Mouse (Mus musculus): ENCODE measurements around the gene Rabgap1l. TPM values are rescaled to one million over a fixed set of nuclear protein-coding genes. Genes with fewer than 3 reads are reported as not detected.

The Rabgap1l gene
- polyA plus RNA-seq, 1 experiment from 2014 or later = 41.7 TPM

- Histone ChIP-seq H3K4me1 (replicated peaks; ENCODE audit: control insufficient read depth, insufficient read depth, low read length) (no peaks in the 10 kb centered on the region), H3K4me2 (replicated peaks) (no peak overlapping the region), H3K4me3 (replicated peaks; ENCODE audit: low read length) (no peak overlapping the region), H3K9ac (no peak overlapping the region), H3K9me3 (ENCODE audit: control insufficient read depth, low read length) (no peaks in the 10 kb centered on the region), H3K27ac (no peak overlapping the region), H3K36me3 (replicated peaks; ENCODE audit: control insufficient read depth, insufficient read depth) (0 out of 2 replicates have a peak, but pooled peaks cover 4% of the 10 kb centered on the region), H3K27me3 (ENCODE audit: control insufficient read depth, insufficient read depth, low read length) (no peaks in the 10 kb centered on the region)
- WGBS = 97% methylated on average over 2 of the region's 2 CpGs
- ATAC-seq (ENCODE audit: low FRiP score) = no peak
- DNase-seq (ENCODE audit: low spot score) = no peak
These were observed 555.0 kb downstream of the Rabgap1l start for GRCm38 (mm10) chr1:160237981-160238380.

GRCm38 (mm10) chr1:160233921-160234320, 559.1 kb downstream of the Rabgap1l start:
- Histone ChIP-seq H3K27ac (no peak overlapping the region), H3K4me2 (replicated peaks) (no peak overlapping the region), H3K4me3 (replicated peaks; ENCODE audit: low read length) (no peak overlapping the region), H3K4me1 (replicated peaks; ENCODE audit: control insufficient read depth, insufficient read depth, low read length) (no peaks in the 10 kb centered on the region), H3K27me3 (ENCODE audit: control insufficient read depth, insufficient read depth, low read length) (no peaks in the 10 kb centered on the region), H3K36me3 (replicated peaks; ENCODE audit: control insufficient read depth, insufficient read depth) (0 out of 2 replicates have a peak, but pooled peaks cover 4% of the 10 kb centered on the region), H3K9ac (no peak overlapping the region), H3K9me3 (ENCODE audit: control insufficient read depth, low read length) (no peaks in the 10 kb centered on the region)
- no peak for DNase-seq (ENCODE audit: low spot score)
- ATAC-seq (ENCODE audit: low FRiP score) = no peak

GRCm38 (mm10) chr1:160232113-160232512, 560.9 kb downstream of the Rabgap1l start:
- no peak overlapping the region for H3K4me2 ChIP-seq (replicated peaks)
- DNase-seq (ENCODE audit: low spot score) = no peak
- H3K4me1 ChIP-seq (replicated peaks; ENCODE audit: control insufficient read depth, insufficient read depth, low read length) = no peaks in the 10 kb centered on the region
- H3K9me3 ChIP-seq (ENCODE audit: control insufficient read depth, low read length) = no peaks in the 10 kb centered on the region
- no peak overlapping the region for H3K9ac ChIP-seq
- no peak overlapping the region for H3K4me3 ChIP-seq (replicated peaks; ENCODE audit: low read length)
- 0 out of 2 replicates have a peak, but pooled peaks cover 4% of the 10 kb centered on the region for H3K36me3 ChIP-seq (replicated peaks; ENCODE audit: control insufficient read depth, insufficient read depth)
- no peak overlapping the region for H3K27ac ChIP-seq
- ATAC-seq (ENCODE audit: low FRiP score) = no peak
- WGBS = 70% methylated on average over 3 of the region's 3 CpGs
- no peaks in the 10 kb centered on the region for H3K27me3 ChIP-seq (ENCODE audit: control insufficient read depth, insufficient read depth, low read length)

GRCm38 (mm10) chr1:160231013-160231412, 562.0 kb downstream of the Rabgap1l start:
- H3K27me3 ChIP-seq (ENCODE audit: control insufficient read depth, insufficient read depth, low read length) = no peaks in the 10 kb centered on the region
- no peak overlapping the region for H3K4me2 ChIP-seq (replicated peaks)
- H3K27ac ChIP-seq = no peak overlapping the region
- WGBS = 61% methylated on average over 4 of the region's 4 CpGs
- no peak overlapping the region for H3K4me3 ChIP-seq (replicated peaks; ENCODE audit: low read length)
- H3K36me3 ChIP-seq (replicated peaks; ENCODE audit: control insufficient read depth, insufficient read depth) = no peaks in the 10 kb centered on the region; the same call in 1 of the 2 replicates
- peak; percentile 88 for DNase-seq (ENCODE audit: low spot score)
- H3K9ac ChIP-seq = no peak overlapping the region
- no peaks in the 10 kb centered on the region for H3K9me3 ChIP-seq (ENCODE audit: control insufficient read depth, low read length)
- H3K4me1 ChIP-seq (replicated peaks; ENCODE audit: control insufficient read depth, insufficient read depth, low read length) = no peaks in the 10 kb centered on the region
- no peak for ATAC-seq (ENCODE audit: low FRiP score)

- Histone ChIP-seq H3K27me3 (ENCODE audit: control insufficient read depth, insufficient read depth, low read length) (no peaks in the 10 kb centered on the region), H3K4me1 (replicated peaks; ENCODE audit: control insufficient read depth, insufficient read depth, low read length) (no peaks in the 10 kb centered on the region), H3K27ac (no peak overlapping the region), H3K9me3 (ENCODE audit: control insufficient read depth, low read length) (no peaks in the 10 kb centered on the region), H3K4me3 (replicated peaks; ENCODE audit: low read length) (no peak overlapping the region), H3K4me2 (replicated peaks) (no peak overlapping the region), H3K36me3 (replicated peaks; ENCODE audit: control insufficient read depth, insufficient read depth) (peaks cover 20% of the 10 kb centered on the region), H3K9ac (no peak overlapping the region)
- DNase-seq (ENCODE audit: low spot score) (no peak), ATAC-seq (ENCODE audit: low FRiP score) (no peak)
These were observed 565.2 kb downstream of the Rabgap1l start for GRCm38 (mm10) chr1:160227850-160228249.

GRCm38 (mm10) chr1:160227196-160227595, 565.8 kb downstream of the Rabgap1l start:
- DNase-seq (ENCODE audit: low spot score) (no peak), ATAC-seq (ENCODE audit: low FRiP score) (no peak)
- Histone ChIP-seq H3K4me1 (replicated peaks; ENCODE audit: control insufficient read depth, insufficient read depth, low read length) (no peaks in the 10 kb centered on the region), H3K4me2 (replicated peaks) (no peak overlapping the region), H3K27ac (no peak overlapping the region), H3K4me3 (replicated peaks; ENCODE audit: low read length) (no peak overlapping the region), H3K27me3 (ENCODE audit: control insufficient read depth, insufficient read depth, low read length) (no peaks in the 10 kb centered on the region), H3K9me3 (ENCODE audit: control insufficient read depth, low read length) (no peaks in the 10 kb centered on the region), H3K9ac (no peak overlapping the region), H3K36me3 (replicated peaks; ENCODE audit: control insufficient read depth, insufficient read depth) (peaks cover 20% of the 10 kb centered on the region)
- 93% methylated on average over 4 of the region's 4 CpGs for WGBS

GRCm38 (mm10) chr1:160224093-160224492, 568.9 kb downstream of the Rabgap1l start:
- no peak for DNase-seq (ENCODE audit: low spot score)
- 84% methylated on average over 2 of the region's 2 CpGs for WGBS
- no peaks in the 10 kb centered on the region for H3K27me3 ChIP-seq (ENCODE audit: control insufficient read depth, insufficient read depth, low read length)
- no peaks in the 10 kb centered on the region for H3K9me3 ChIP-seq (ENCODE audit: control insufficient read depth, low read length)
- no peak overlapping the region for H3K9ac ChIP-seq
- no peak overlapping the region for H3K27ac ChIP-seq
- H3K36me3 ChIP-seq (replicated peaks; ENCODE audit: control insufficient read depth, insufficient read depth) = peaks cover 20% of the 10 kb centered on the region
- no peak overlapping the region for H3K4me3 ChIP-seq (replicated peaks; ENCODE audit: low read length)
- no peak overlapping the region for H3K4me2 ChIP-seq (replicated peaks)
- ATAC-seq (ENCODE audit: low FRiP score) = no peak
- no peaks in the 10 kb centered on the region for H3K4me1 ChIP-seq (replicated peaks; ENCODE audit: control insufficient read depth, insufficient read depth, low read length)

- no peak for ATAC-seq (ENCODE audit: low FRiP score)
- no peak overlapping the region for H3K4me3 ChIP-seq (replicated peaks; ENCODE audit: low read length)
- DNase-seq (ENCODE audit: low spot score) = no peak
- no peaks in the 10 kb centered on the region for H3K36me3 ChIP-seq (replicated peaks; ENCODE audit: control insufficient read depth, insufficient read depth)
- WGBS = 85% methylated on average over 3 of the region's 3 CpGs
- H3K9me3 ChIP-seq (ENCODE audit: control insufficient read depth, low read length) = no peaks in the 10 kb centered on the region
- no peak overlapping the region for H3K27ac ChIP-seq
- H3K4me2 ChIP-seq (replicated peaks) = no peak overlapping the region
- peaks cover 8% of the 10 kb centered on the region; the same call in 1 of the 2 replicates for H3K4me1 ChIP-seq (replicated peaks; ENCODE audit: control insufficient read depth, insufficient read depth, low read length)
- H3K9ac ChIP-seq = no peak overlapping the region
- no peaks in the 10 kb centered on the region for H3K27me3 ChIP-seq (ENCODE audit: control insufficient read depth, insufficient read depth, low read length)
These were observed 575.1 kb downstream of the Rabgap1l start for GRCm38 (mm10) chr1:160217898-160218297.

GRCm38 (mm10) chr1:160214171-160214570, 578.8 kb downstream of the Rabgap1l start:
- H3K9me3 ChIP-seq (ENCODE audit: control insufficient read depth, low read length) = no peaks in the 10 kb centered on the region
- ATAC-seq (ENCODE audit: low FRiP score) (no peak), DNase-seq (ENCODE audit: low spot score) (no peak)
- H3K27me3 ChIP-seq (ENCODE audit: control insufficient read depth, insufficient read depth, low read length) = no peaks in the 10 kb centered on the region
- 55% methylated on average over 7 of the region's 7 CpGs for WGBS
- no peaks in the 10 kb centered on the region for H3K36me3 ChIP-seq (replicated peaks; ENCODE audit: control insufficient read depth, insufficient read depth)
- H3K4me3 ChIP-seq (replicated peaks; ENCODE audit: low read length) = peak overlapping the region; percentile 70; the same call in 1 of the 2 replicates
- H3K27ac ChIP-seq = peak overlapping the region; percentile 98; the same call in 1 of the 2 replicates
- no peak overlapping the region for H3K9ac ChIP-seq
- H3K4me2 ChIP-seq (replicated peaks) = peak overlapping the region; percentile 69; the same call in 1 of the 2 replicates
- peaks cover 27% of the 10 kb centered on the region for H3K4me1 ChIP-seq (replicated peaks; ENCODE audit: control insufficient read depth, insufficient read depth, low read length)

Measured in hindbrain, embryonic 14.5 days (tissue).